Mouse (Mus musculus): ENCODE data around the gene Rhbdd2. TPM values are rescaled to one million over a fixed set of nuclear protein-coding genes. Genes with fewer than 3 reads are reported as not detected.
A peak's percentile ranks its signal among the peaks of the same experiment; 100 is the strongest.

The Rhbdd2 gene
- polyA plus RNA-seq, 1 experiment from 2014 or later = 61.9 TPM

DNA sequence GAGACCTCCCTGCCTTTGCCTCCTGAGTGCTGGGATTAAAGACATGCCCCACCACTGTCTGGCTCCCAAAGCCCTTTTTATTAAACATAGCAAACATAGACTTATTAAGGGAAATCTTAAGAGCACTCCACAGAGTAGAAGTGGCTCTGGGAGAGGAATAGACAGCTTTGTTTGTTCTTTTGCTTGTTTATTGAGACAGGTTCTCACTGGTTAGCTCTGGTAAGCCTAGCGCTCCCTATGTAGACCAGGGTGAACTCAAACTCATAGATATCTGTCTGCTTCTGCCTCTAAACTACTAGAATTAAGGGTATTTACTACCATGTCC, 16.9 kb downstream of the Rhbdd2 start:
- H3K9me3 ChIP-seq (replicated peaks) = no peaks in the 10 kb centered on the region
- H3K27me3 ChIP-seq (ENCODE audit: low read depth, poor library complexity, severe bottlenecking) = no peaks in the 10 kb centered on the region
- H3K4me1 ChIP-seq = no peaks in the 10 kb centered on the region
- 94% methylated on average over 1 of the region's 1 CpGs for WGBS
- DNase-seq (ENCODE audit: low spot score) = no peak
- H3K4me3 ChIP-seq = no peak overlapping the region
- no peaks in the 10 kb centered on the region; the same call in 1 of the 2 replicates for H3K36me3 ChIP-seq
- H3K27ac ChIP-seq (replicated peaks) = no peak overlapping the region

DNA sequence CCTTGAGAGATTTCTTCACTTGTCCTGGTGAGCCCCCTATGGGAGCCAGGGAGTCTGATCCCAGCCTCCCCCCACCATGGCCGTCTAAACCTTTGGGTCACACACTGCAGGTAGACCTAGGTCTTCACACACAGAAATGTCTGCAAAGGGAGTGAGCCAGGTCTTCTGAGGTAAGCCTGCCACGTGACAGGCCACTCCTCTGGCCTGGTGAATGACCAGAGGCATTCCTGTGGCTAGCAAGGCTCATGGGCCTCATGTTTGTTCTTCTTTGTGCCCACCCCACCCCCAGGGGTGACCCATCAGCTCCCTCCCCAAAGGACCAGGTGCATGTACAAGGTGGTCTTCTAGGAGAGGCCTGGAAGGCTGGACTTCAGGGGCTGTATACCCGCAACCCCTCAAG, 19.1 kb downstream of the Rhbdd2 start:
- H3K4me3 ChIP-seq = no peak overlapping the region
- H3K27me3 ChIP-seq (ENCODE audit: low read depth, poor library complexity, severe bottlenecking) = no peaks in the 10 kb centered on the region
- no peaks in the 10 kb centered on the region for H3K36me3 ChIP-seq
- H3K27ac ChIP-seq (replicated peaks) = no peak overlapping the region
- DNase-seq (ENCODE audit: low spot score) = no peak
- H3K4me1 ChIP-seq = no peaks in the 10 kb centered on the region
- WGBS = 83% methylated on average over 3 of the region's 3 CpGs
- no peaks in the 10 kb centered on the region for H3K9me3 ChIP-seq (replicated peaks)

DNA sequence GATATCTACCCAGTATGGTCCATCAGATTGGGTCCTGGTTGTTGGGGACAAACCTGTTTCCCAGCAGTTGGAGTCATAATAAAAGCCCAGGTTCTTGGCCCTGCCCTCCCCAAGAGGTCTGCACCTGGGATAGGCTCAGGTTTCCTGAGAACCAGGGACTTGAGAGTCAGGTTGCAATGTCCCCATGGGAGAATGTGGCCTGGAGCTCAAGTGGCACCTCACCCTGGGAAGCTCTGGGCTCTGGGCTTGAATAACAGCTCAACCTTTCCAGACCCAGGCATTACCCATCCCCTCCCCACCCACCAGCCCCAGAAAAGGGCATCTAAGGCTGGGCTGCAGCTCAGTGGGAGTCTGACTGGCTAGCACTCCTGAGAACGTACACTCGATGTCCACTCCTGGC, 20.8 kb downstream of the Rhbdd2 start:
- H3K4me3 ChIP-seq = no peak overlapping the region
- 87% methylated on average over 2 of the region's 2 CpGs for WGBS
- no peaks in the 10 kb centered on the region for H3K27me3 ChIP-seq (ENCODE audit: low read depth, poor library complexity, severe bottlenecking)
- no peaks in the 10 kb centered on the region for H3K9me3 ChIP-seq (replicated peaks)
- no peak for DNase-seq (ENCODE audit: low spot score)
- H3K4me1 ChIP-seq = no peaks in the 10 kb centered on the region
- no peaks in the 10 kb centered on the region for H3K36me3 ChIP-seq
- no peak overlapping the region for H3K27ac ChIP-seq (replicated peaks)

DNA sequence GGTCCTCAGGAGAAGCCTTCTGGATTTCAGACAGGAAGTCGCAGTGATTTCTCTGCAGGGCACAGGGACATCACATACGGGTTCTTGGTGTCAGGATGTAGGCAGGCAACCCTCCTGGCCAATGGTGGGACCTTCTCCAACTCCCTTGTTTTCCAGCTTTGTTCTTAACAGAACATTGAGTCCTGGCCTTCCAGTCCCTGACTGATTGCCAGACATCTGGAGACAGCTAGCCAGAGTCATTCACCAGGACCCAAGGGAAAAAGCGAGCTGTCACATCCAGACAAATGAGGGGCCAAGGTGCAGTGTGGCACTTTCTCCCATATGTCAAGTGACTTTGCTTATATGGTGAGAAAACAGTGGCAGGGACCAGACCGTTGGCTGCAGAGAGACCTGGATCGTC, 23.6 kb downstream of the Rhbdd2 start:
- Histone ChIP-seq H3K27ac (replicated peaks) (no peak overlapping the region), H3K36me3 (no peaks in the 10 kb centered on the region), H3K4me1 (no peaks in the 10 kb centered on the region), H3K9me3 (replicated peaks) (no peaks in the 10 kb centered on the region), H3K4me3 (no peak overlapping the region), H3K27me3 (ENCODE audit: low read depth, poor library complexity, severe bottlenecking) (no peaks in the 10 kb centered on the region)
- no peak for DNase-seq (ENCODE audit: low spot score)
- WGBS = 87% methylated on average over 5 of the region's 5 CpGs

DNA sequence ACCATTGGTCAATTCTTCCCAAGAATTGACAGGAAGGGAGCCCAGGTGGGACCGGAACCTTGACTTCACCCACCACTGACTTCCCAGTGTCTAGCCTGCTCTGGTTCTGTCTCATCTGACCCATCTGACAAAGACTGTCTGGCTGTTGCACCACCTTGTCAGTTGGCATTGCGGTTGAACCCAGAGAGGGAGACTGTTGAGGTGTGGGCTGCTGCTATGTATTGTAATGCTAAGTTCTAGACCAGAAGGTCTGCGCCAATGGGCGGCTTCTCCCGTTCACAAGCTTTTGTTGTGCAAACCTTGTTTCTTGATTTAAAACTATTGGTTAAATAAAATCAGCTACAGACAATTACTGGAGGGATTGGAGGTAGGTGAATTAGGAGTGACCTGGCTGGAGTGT, 24.7 kb downstream of the Rhbdd2 start:
- WGBS = 84% methylated on average over 5 of the region's 5 CpGs
- Histone ChIP-seq H3K27ac (replicated peaks) (no peak overlapping the region), H3K9me3 (replicated peaks) (no peaks in the 10 kb centered on the region), H3K4me1 (no peaks in the 10 kb centered on the region), H3K4me3 (no peak overlapping the region), H3K27me3 (ENCODE audit: low read depth, poor library complexity, severe bottlenecking) (no peaks in the 10 kb centered on the region), H3K36me3 (no peaks in the 10 kb centered on the region)
- DNase-seq (ENCODE audit: low spot score) = no peak

DNA sequence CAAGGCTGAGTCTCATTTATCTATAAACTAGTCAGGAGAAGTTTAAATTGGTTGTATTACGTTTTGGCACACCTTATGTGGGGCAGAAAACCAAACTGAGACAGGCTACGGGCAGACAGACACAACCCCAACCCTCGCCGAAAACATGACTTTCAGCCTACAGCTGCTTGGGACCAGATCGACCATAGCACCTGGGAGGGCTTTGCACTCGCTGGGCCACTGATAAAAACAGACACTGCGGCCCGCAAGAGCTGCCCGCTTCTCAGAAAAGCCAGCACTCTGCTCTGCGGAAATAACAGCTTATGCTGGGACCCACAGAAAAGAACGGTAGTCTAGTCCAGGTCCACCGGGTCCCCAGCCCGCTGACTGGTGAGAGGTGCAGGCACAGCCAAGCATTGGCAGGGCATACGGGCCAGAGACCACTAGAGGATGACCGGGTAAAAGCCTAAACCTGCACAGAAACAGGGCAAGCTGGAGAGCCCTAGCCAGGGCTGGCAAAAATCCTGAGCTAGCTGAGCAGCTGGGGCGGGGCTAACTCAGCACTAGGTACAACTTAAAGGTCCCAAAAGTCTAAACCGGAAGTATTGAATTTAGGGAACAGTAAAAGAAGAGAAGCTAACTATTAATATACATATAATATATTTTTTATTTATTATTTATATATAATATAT, 25.4 kb downstream of the Rhbdd2 start:
- no peaks in the 10 kb centered on the region for H3K27me3 ChIP-seq (ENCODE audit: low read depth, poor library complexity, severe bottlenecking)
- no peaks in the 10 kb centered on the region for H3K4me1 ChIP-seq
- no peak overlapping the region for H3K4me3 ChIP-seq
- no peak for DNase-seq (ENCODE audit: low spot score)
- H3K9me3 ChIP-seq (replicated peaks) = no peaks in the 10 kb centered on the region
- whole genome bisulfite sequencing = 59% methylated on average over 17 of the region's 17 CpGs
- no peaks in the 10 kb centered on the region for H3K36me3 ChIP-seq
- H3K27ac ChIP-seq (replicated peaks) = no peak overlapping the region

DNA sequence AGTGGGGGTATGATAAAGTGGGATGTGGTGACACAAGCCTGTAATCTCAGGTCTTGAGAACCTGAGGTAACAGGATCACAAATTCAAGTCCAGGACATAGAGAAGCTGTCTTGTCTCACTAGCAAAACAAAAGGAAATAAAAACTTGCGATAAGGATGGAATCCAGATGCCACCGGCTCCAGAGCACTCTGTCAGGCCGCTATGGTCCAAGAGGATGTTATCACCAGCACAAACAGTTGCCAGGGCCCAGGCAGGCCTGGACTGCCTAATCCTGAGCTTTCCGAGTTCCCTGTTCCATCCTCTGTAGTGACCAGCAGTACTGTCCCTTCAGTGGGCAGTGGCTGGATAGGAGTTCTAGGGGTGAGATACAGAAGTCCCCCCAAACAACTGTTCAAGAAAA, 27.5 kb downstream of the Rhbdd2 start:
- WGBS = 83% methylated on average over 4 of the region's 4 CpGs
- Histone ChIP-seq H3K27ac (replicated peaks) (no peak overlapping the region), H3K36me3 (no peaks in the 10 kb centered on the region), H3K4me3 (no peak overlapping the region), H3K4me1 (no peaks in the 10 kb centered on the region), H3K9me3 (replicated peaks) (no peaks in the 10 kb centered on the region), H3K27me3 (ENCODE audit: low read depth, poor library complexity, severe bottlenecking) (no peaks in the 10 kb centered on the region)
- no peak for DNase-seq (ENCODE audit: low spot score)

DNA sequence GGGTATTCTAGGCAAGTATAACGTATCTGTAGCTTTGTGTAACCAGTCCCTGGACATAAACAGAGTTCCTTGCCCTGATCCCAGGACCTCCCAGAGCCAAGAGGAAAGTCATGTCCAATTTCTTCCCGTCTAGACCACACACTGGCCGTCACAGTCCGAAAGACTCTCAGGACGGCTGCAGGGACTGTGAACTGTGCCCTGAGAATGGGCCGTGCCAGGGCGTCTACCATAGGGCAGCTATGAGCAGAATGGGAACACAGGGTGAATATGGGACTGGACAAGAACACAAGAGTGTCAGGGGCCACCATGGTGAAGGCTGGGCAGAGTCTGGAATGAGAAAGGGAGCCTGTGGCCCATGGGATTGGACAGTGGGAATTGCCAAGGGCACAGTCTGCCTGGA, 28.1 kb downstream of the Rhbdd2 start:
- Histone ChIP-seq H3K4me3 (no peak overlapping the region), H3K27ac (replicated peaks) (no peak overlapping the region), H3K27me3 (ENCODE audit: low read depth, poor library complexity, severe bottlenecking) (no peaks in the 10 kb centered on the region), H3K9me3 (replicated peaks) (no peaks in the 10 kb centered on the region), H3K4me1 (no peaks in the 10 kb centered on the region), H3K36me3 (no peaks in the 10 kb centered on the region)
- DNase-seq (ENCODE audit: low spot score) = no peak
- WGBS = 88% methylated on average over 7 of the region's 7 CpGs

DNA sequence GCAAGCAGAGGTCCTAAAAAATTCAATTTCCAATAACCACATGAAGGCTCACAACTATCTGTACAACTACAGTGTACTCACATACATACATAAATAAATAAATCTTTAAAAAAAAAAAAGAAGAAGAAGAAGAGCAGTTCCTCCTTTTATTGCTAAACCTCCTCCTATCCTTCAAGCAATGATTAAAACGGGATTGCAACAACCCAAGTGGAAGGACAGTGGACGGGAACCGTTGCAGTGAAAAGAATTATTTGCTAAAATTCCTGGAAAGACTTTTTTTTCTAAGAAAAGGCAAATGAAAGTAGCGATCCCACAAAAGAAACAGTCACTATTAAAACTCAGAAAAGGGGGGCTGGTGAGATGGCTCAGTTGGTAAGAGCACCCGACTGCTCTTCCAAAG, 34.5 kb downstream of the Rhbdd2 start:
- DNase-seq (ENCODE audit: low spot score) = no peak
- 89% methylated on average over 5 of the region's 5 CpGs for WGBS

DNA sequence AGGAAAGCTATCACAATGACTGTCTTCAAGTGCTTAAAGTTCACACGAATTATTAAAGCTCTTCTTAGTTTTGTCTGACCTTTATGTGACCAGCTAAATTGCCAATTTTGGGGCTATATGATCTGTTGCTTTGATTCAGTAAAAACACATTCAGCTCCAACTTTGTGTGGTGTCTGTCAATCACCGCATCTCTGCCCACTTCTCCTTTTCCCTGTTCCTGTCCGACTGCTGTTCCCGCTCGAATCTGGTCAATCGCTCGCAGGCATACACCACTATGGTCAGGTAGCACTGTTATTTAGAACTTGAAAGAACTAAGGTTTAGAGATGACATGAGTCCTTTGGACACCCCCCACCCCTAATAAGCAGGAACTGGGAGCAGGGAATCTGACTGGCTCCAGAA, 35.7 kb downstream of the Rhbdd2 start:
- 84% methylated on average over 7 of the region's 7 CpGs for WGBS

More for the DNA sequence above, 34.5 kb downstream of the Rhbdd2 start:
- Histone ChIP-seq H3K4me3 (no peak overlapping the region), H3K27me3 (ENCODE audit: low read depth, poor library complexity, severe bottlenecking) (no peaks in the 10 kb centered on the region), H3K27ac (replicated peaks) (no peak overlapping the region), H3K4me1 (peaks cover 13% of the 10 kb centered on the region), H3K9me3 (replicated peaks) (no peaks in the 10 kb centered on the region; the same call in 1 of the 2 replicates), H3K36me3 (no peaks in the 10 kb centered on the region)

DNA sequence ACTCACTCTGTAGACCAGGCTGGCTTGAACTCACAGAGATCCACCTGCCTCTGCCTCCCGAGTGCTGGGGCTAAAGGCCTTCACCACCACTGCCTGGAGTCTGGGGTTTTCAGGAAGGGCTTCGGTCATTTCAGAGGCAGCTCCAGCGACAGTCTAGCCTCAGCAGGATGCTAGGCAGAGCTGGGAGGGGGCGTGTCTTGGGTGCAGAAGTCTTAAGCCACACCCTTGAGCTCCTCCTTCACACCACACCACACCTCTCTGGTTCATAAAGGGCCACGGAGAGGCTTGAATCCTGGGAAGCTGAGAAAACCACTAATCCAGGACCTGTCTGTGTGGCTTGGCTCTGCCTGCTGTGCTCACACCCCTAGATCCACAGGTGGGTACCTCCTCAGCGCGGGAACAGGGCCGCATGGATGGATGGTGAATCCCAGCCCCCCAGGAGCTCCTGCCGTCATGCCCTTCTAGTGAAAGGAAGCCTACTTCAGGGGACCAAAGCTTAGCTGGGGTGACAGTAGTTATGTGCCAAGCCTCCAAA, 37.4 kb downstream of the Rhbdd2 start, which contains the start of gene Por:
TSS of gene Por (plus strand) at position 293 of the 535 bp plus-strand sequence.
- peak; percentile 36 for DNase-seq (ENCODE audit: low spot score)
- Histone ChIP-seq H3K9me3 (replicated peaks) (no peaks in the 10 kb centered on the region; the same call in 1 of the 2 replicates), H3K36me3 (no peaks in the 10 kb centered on the region), H3K4me3 (no peak within 1 kb of the TSS), H3K4me1 (peaks cover 36% of the 10 kb centered on the region), H3K27me3 (ENCODE audit: low read depth, poor library complexity, severe bottlenecking) (no peaks in the 10 kb centered on the region), H3K27ac (replicated peaks) (peak within 1 kb of the TSS; percentile 39; the same call in 1 of the 2 replicates)
- 24% methylated on average over 9 of the region's 9 CpGs for WGBS

More for the DNA sequence above, 35.7 kb downstream of the Rhbdd2 start:
- Histone ChIP-seq H3K27me3 (ENCODE audit: low read depth, poor library complexity, severe bottlenecking) (no peaks in the 10 kb centered on the region), H3K36me3 (no peaks in the 10 kb centered on the region), H3K9me3 (replicated peaks) (no peaks in the 10 kb centered on the region; the same call in 1 of the 2 replicates), H3K4me3 (no peak overlapping the region), H3K27ac (replicated peaks) (no peak overlapping the region), H3K4me1 (peaks cover 19% of the 10 kb centered on the region)
- DNase-seq (ENCODE audit: low spot score) = no peak

DNA sequence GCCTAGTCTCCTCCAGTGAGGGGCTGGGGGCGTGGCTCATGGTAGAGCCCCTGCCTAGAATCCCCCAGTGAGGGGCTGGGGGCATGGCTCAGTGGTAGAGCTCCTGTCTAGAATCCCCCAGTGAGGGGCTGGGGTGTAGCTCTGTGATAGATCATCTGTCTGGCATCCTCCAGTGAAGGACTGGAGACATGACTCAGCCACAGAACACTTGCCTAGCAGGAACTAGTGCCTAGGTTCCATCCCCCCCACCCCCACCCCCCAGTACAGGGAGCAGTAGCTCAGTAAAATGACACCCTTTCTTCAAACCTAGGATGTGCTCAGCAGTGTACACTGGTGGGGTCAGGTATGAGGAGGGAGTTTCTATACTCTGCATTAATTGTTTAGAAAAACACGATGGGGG, 38.5 kb downstream of the Rhbdd2 start:
- peaks cover 1% of the 10 kb centered on the region for H3K27me3 ChIP-seq (ENCODE audit: low read depth, poor library complexity, severe bottlenecking)
- WGBS = 83% methylated on average over 2 of the region's 2 CpGs
- H3K4me1 ChIP-seq = peaks cover 47% of the 10 kb centered on the region
- no peak overlapping the region for H3K4me3 ChIP-seq
- no peaks in the 10 kb centered on the region for H3K36me3 ChIP-seq
- H3K27ac ChIP-seq (replicated peaks) = no peak overlapping the region; the same call in 1 of the 2 replicates
- DNase-seq (ENCODE audit: low spot score) = no peak
- no peaks in the 10 kb centered on the region; the same call in 1 of the 2 replicates for H3K9me3 ChIP-seq (replicated peaks)

DNA sequence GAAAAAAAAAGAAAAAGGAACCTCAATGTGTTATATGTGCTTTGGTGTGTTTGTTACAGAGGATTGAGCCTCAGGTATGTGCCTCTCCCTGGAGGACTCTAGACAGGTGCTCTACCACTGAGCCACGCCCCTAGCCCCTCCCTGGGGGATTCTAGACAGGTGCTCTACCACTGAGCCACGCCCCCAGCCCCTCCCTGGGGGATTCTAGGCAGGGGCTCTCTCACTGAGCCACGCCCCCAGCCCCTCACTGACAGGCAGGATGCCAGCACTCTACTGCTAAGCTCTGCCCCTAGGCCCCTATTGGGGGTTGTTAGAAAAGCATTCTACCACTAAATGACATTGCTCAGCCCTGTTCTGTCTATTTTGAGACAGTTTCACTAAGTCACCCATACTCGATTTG, 40.1 kb downstream of the Rhbdd2 start:
- no peak overlapping the region for H3K4me3 ChIP-seq
- H3K4me1 ChIP-seq = peaks cover 51% of the 10 kb centered on the region
- DNase-seq (ENCODE audit: low spot score) = no peak
- H3K27me3 ChIP-seq (ENCODE audit: low read depth, poor library complexity, severe bottlenecking) = peaks cover 5% of the 10 kb centered on the region
- WGBS = 63% methylated on average over 4 of the region's 4 CpGs
- no peaks in the 10 kb centered on the region for H3K36me3 ChIP-seq
- no peaks in the 10 kb centered on the region for H3K9me3 ChIP-seq (replicated peaks)
- H3K27ac ChIP-seq (replicated peaks) = peak overlapping the region; percentile 86
